Mouse (Mus musculus): ENCODE measurements around the gene Ogdh.

DNA sequence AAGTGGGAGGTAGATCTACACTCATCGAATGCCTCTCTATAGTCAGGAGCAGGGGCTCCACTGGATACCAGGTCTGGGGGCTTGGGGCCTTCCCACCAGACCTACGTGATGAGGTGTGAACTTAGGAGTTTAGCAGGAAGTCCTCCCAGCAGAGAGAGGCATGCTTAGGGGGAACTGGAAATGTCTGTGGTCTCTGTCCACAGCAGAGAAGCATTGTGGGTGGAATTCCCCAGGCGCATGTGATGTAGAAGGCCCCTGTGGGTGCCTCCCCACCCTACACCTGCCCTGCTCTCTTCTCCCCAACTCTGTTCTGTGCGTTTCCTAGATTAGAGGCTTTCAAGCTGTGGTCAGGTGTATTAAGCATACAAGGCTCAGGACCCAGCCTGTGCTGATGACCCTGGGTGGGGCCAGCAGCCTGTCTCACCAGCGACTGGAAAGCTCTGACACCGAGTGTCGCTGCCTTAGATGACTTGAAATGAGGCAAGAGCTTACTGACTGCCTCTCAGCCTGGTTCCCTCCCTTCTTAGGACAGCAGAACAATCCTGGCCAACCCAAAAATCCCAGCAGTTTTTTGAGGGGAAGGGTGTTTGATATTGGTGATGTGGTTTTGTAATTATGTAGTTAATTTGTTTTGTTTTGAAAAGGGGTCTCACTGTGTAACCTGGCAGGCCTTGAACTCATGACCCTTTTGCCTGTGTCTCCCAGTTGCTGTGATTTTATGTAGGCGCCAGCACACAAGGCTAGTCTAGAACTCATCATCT is 100.3 kb downstream of the Ogdh start:
- TF ChIP-seq CTCF (IDR thresholded peaks at IDR 0.05; ENCODE audit: extremely low read depth, insufficient read length, insufficient replicate concordance, low read depth, low read length) (no peak), POLR2A (IDR thresholded peaks at IDR 0.05; ENCODE audit: low read depth, low read length) (no peak)
